Mouse (Mus musculus) liver, adult 2 months (tissue): ENCODE results near the gene Dpep1.
"Not testable (repeated sequence)": the region's sequence is repeated elsewhere in the genome, so short reads cannot be mapped to it uniquely, and the experiment has no call there.

Experiments
- CTCF ChIP-seq: fragments of 200-500 bp; IDR thresholded peaks from 2 replicates; pipeline ENCODE4 v1.5.1; 2011; ENCODE audit warnings: low read depth, low read length, control low read depth
- POLR2A ChIP-seq: fragments of 200-500 bp; IDR thresholded peaks from 2 replicates; pipeline ENCODE4 v1.6.1; 2011; ENCODE audit warnings: low read length, control low read depth; ENCODE audit not compliant: insufficient read depth; ENCODE audit errors: extremely low read depth

GRCm38 (mm10) chr8:123230326-123230725, 44.3 kb downstream of the Dpep1 start:
- not testable (repeated sequence) for TF ChIP-seq CTCF, POLR2A
